Mouse (Mus musculus) bone marrow macrophage, adult 2 months (primary cell): Measurements from ENCODE around the gene Foxn3. TPM values are rescaled to one million over a fixed set of nuclear protein-coding genes. Genes with fewer than 3 reads are reported as not detected.

Experiments used
- H3K27ac ChIP-seq: 2 replicates; pipeline ENCODE4 v1.5.1; 2012; ENCODE audit warnings: low read depth, low read length; ENCODE audit not compliant: insufficient read depth
- H3K4me1 ChIP-seq: 2 replicates; pipeline ENCODE4 v1.6.1; 2012; ENCODE audit warnings: low read length; ENCODE audit not compliant: control insufficient read depth, insufficient read depth
- H3K4me3 ChIP-seq: 2 replicates; pipeline ENCODE4 v1.5.1; 2012; ENCODE audit warnings: mild to moderate bottlenecking, low read length, moderate library complexity; ENCODE audit not compliant: insufficient read depth
- CTCF ChIP-seq: IDR thresholded peaks from 2 replicates; pipeline ENCODE4 v1.5.1; 2012; ENCODE audit warnings: low read depth, mild to moderate bottlenecking, low read length, moderate library complexity
- POLR2A ChIP-seq: IDR thresholded peaks from 2 replicates; pipeline ENCODE4 v1.6.1; 2012; ENCODE audit warnings: mild to moderate bottlenecking, low read depth, low read length, borderline replicate concordance
- polyA plus RNA-seq: library from polyadenylated mRNA; stranded (reverse); fragments of >200 nt; gene quantifications from 2 replicates; pipeline ENCODE4 v1.2.4, GENCODE M21; 2012; ENCODE audit not compliant: missing spikeins, insufficient read depth, insufficient read length

Gene Foxn3
- polyA plus RNA-seq, 1 experiment = 27.7 TPM

GRCm38 (mm10) chr12:99163342-99163682, 400.1 kb downstream of the Foxn3 start:
- H3K4me3 ChIP-seq = no peak overlapping the region
- H3K27ac ChIP-seq = no peak overlapping the region
- peaks cover 8% of the 10 kb centered on the region; the same call in 1 of the 2 replicates for H3K4me1 ChIP-seq
- TF ChIP-seq CTCF (no peak), POLR2A (no peak)

GRCm38 (mm10) chr12:99162639-99163341, 400.6 kb downstream of the Foxn3 start:
- H3K27ac ChIP-seq = no peak overlapping the region
- TF ChIP-seq CTCF = no peak
- peaks cover 8% of the 10 kb centered on the region; the same call in 1 of the 2 replicates for H3K4me1 ChIP-seq
- H3K4me3 ChIP-seq = peak overlapping the region; percentile 42

- H3K27ac ChIP-seq = no peak overlapping the region
- H3K4me3 ChIP-seq = peak overlapping the region; percentile 42
- H3K4me1 ChIP-seq = peaks cover 8% of the 10 kb centered on the region; the same call in 1 of the 2 replicates
- TF ChIP-seq CTCF (no peak), POLR2A (no peak)
Measured at GRCm38 (mm10) chr12:99162188-99162587, 401.2 kb downstream of the Foxn3 start.

GRCm38 (mm10) chr12:99160061-99160460, 403.3 kb downstream of the Foxn3 start:
- Histone ChIP-seq H3K4me1 (peaks cover 8% of the 10 kb centered on the region; the same call in 1 of the 2 replicates), H3K4me3 (no peak overlapping the region), H3K27ac (no peak overlapping the region)
- TF ChIP-seq POLR2A (no peak), CTCF (no peak)

GRCm38 (mm10) chr12:99155904-99156303, 407.5 kb downstream of the Foxn3 start:
- peaks cover 10% of the 10 kb centered on the region for H3K4me1 ChIP-seq
- H3K27ac ChIP-seq = no peak overlapping the region
- no peak overlapping the region for H3K4me3 ChIP-seq
- TF ChIP-seq CTCF (no peak), POLR2A (no peak)

- H3K4me1 ChIP-seq = peaks cover 10% of the 10 kb centered on the region
- H3K4me3 ChIP-seq = no peak overlapping the region
- no peak overlapping the region for H3K27ac ChIP-seq
- no peak for TF ChIP-seq POLR2A
- no peak for TF ChIP-seq CTCF
Measured at GRCm38 (mm10) chr12:99154230-99154629, 409.2 kb downstream of the Foxn3 start.

GRCm38 (mm10) chr12:99153664-99154063, 409.7 kb downstream of the Foxn3 start:
- H3K4me1 ChIP-seq = peaks cover 10% of the 10 kb centered on the region
- no peak overlapping the region for H3K4me3 ChIP-seq
- TF ChIP-seq POLR2A (no peak), CTCF (no peak)
- H3K27ac ChIP-seq = no peak overlapping the region

- Histone ChIP-seq H3K4me1 (peaks cover 10% of the 10 kb centered on the region), H3K4me3 (no peak overlapping the region), H3K27ac (no peak overlapping the region)
- peak; percentile 58 for TF ChIP-seq CTCF
- TF ChIP-seq POLR2A = no peak
Measured at GRCm38 (mm10) chr12:99150126-99150525, 413.3 kb downstream of the Foxn3 start.

- Histone ChIP-seq H3K27ac (no peak overlapping the region), H3K4me3 (no peak overlapping the region), H3K4me1 (peaks cover 7% of the 10 kb centered on the region)
- TF ChIP-seq POLR2A = no peak
- no peak for TF ChIP-seq CTCF
Measured at GRCm38 (mm10) chr12:99149193-99149592, 414.2 kb downstream of the Foxn3 start.
